Mouse (Mus musculus) heart, adult 2 months (tissue): ENCODE results near the gene Clip1. TPM values are rescaled to one million over a fixed set of nuclear protein-coding genes. Genes with fewer than 3 reads are reported as not detected.

ENCODE experiments used
- DNase-seq, 2 experiments: peaks; one replicate each; pipeline ENCODE4 v3.0.0; 2021
- H3K27ac ChIP-seq: fragments of 200-600 bp; 2 replicates; pipeline ENCODE4 v1.8.1; 2022
- H3K27me3 ChIP-seq: fragments of 200-500 bp; 2 replicates; pipeline ENCODE4 v1.6.1; 2012; ENCODE audit warnings: mild to moderate bottlenecking, low read length, inconsistent platforms, mixed read lengths; ENCODE audit not compliant: control insufficient read depth, insufficient read depth
- H3K36me3 ChIP-seq: fragments of 200-500 bp; 2 replicates; pipeline ENCODE4 v1.6.1; 2012; ENCODE audit warnings: low read length, inconsistent platforms; ENCODE audit not compliant: control insufficient read depth, insufficient read depth
- H3K4me1 ChIP-seq: fragments of 200-500 bp; 2 replicates; pipeline ENCODE4 v1.6.1; 2011; ENCODE audit warnings: low read length; ENCODE audit not compliant: control insufficient read depth, insufficient read depth
- H3K4me3 ChIP-seq: fragments of 200-600 bp; 2 replicates; pipeline ENCODE4 v1.8.1; 2022
- H3K79me2 ChIP-seq: fragments of 200-500 bp; replicated peaks from 2 replicates; pipeline ENCODE4 v1.6.1; 2012; ENCODE audit warnings: mild to moderate bottlenecking, inconsistent platforms, low read length, moderate library complexity, mixed read lengths; ENCODE audit not compliant: control insufficient read depth, insufficient read depth
- H3K9ac ChIP-seq: fragments of 200-500 bp; 2 replicates; pipeline ENCODE4 v1.6.1; 2012; ENCODE audit warnings: low read depth, mild to moderate bottlenecking, control low read depth, inconsistent platforms, low read length, mixed read lengths
- CTCF ChIP-seq: fragments of 200-600 bp; IDR thresholded peaks from 2 replicates; pipeline ENCODE4 v1.8.1; 2022; ENCODE audit warnings: antibody characterized with exemption, mild to moderate bottlenecking, moderate library complexity
- EP300 ChIP-seq: fragments of 200-500 bp; IDR thresholded peaks from 2 replicates; pipeline ENCODE4 v1.6.1; 2011; ENCODE audit warnings: low read depth, low read length, control low read depth; ENCODE audit not compliant: insufficient read depth
- POLR2A ChIP-seq: fragments of 200-500 bp; IDR thresholded peaks from 2 replicates; pipeline ENCODE4 v1.6.1; 2011; ENCODE audit warnings: mild to moderate bottlenecking, low read depth, low read length, control low read depth; ENCODE audit not compliant: insufficient read depth
- WGBS: fragments of 180-500 bp; shearing (Covaris S2); methylation state at CpG from one replicate; pipeline ENCODE4 v1.1.7; 2018; 5-methylcytosine and 5-hydroxymethylcytosine counted together
- intact Hi-C: fragments of 180-260 bp; cut with DNase I; formaldehyde crosslinking; loops from one replicate; pipeline ENCODE4 v1.15.1; 2025
- polyA plus RNA-seq: library from polyadenylated mRNA; depleted of rRNA; stranded (reverse); fragments of >200 nt; gene quantifications from 2 replicates; pipeline ENCODE4 v1.2.3, GENCODE M21; 2012; rRNA removed
- total RNA-seq, 2 experiments: library from RNA; stranded (reverse); gene quantifications; 2 replicates each; pipeline ENCODE4 v1.2.3; 2021

The Clip1 gene
- total and polyA plus RNA-seq, 3 experiments = 77.2 to 195 (median 156) TPM

- peak; percentile 60 to 63 for DNase-seq
- H3K27me3 ChIP-seq = no peaks in the 10 kb centered on the region
- H3K9ac ChIP-seq = no peak overlapping the region
- no peaks in the 10 kb centered on the region for H3K36me3 ChIP-seq
- TF ChIP-seq CTCF = no peak
- no peak for TF ChIP-seq POLR2A
- no peak for TF ChIP-seq EP300
- no peaks in the 10 kb centered on the region for H3K4me1 ChIP-seq
- no peak overlapping the region for H3K27ac ChIP-seq
- intact Hi-C loops = no loop called here
- 0 out of 2 replicates have a peak, but pooled peaks cover 2% of the 10 kb centered on the region for H3K79me2 ChIP-seq
- 66% methylated on average over 2 of the region's 2 CpGs for WGBS
- no peak overlapping the region for H3K4me3 ChIP-seq
These were observed 128.0 kb downstream of the Clip1 start for GRCm38 (mm10) chr5:123556451-123556850.

- no peak overlapping the region for H3K9ac ChIP-seq
- H3K4me1 ChIP-seq = no peaks in the 10 kb centered on the region
- TF ChIP-seq POLR2A = no peak
- TF ChIP-seq CTCF = no peak
- TF ChIP-seq EP300 = no peak
- no peak overlapping the region for H3K4me3 ChIP-seq
- no peaks in the 10 kb centered on the region for H3K36me3 ChIP-seq
- no peaks in the 10 kb centered on the region for H3K79me2 ChIP-seq
- WGBS = 81% methylated on average over 7 of the region's 7 CpGs
- H3K27me3 ChIP-seq = no peaks in the 10 kb centered on the region
- intact Hi-C loops = no loop called here
- peak in 1 of 2 experiments; percentile 15 for DNase-seq
- H3K27ac ChIP-seq = no peak overlapping the region
These were observed 128.7 kb downstream of the Clip1 start for GRCm38 (mm10) chr5:123555693-123556092.

DNA sequence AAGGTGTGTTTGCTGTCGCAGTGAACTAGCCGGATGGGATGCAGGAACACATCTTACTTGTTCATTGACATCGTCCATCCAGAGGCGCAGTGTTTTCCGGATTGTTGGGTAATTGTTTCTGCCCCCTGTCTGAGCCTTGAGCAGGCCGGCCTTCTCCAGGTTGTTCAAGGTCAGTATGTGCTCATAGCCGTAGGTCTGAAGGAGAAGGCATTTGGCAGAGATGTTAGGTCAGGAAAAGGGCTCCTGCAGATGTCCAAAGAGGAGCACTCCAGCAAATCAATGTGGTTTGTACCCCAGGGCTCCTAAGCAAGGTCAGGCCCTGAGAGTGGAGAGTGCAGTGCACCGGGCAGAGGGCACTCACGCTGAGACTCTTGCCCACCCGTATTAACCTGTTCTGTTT is 150.6 kb downstream of the Clip1 start:
- no peak overlapping the region for H3K27ac ChIP-seq
- no peak overlapping the region for H3K9ac ChIP-seq
- H3K79me2 ChIP-seq = no peaks in the 10 kb centered on the region
- no peak for TF ChIP-seq CTCF
- no peak for TF ChIP-seq POLR2A
- TF ChIP-seq EP300 = no peak
- intact Hi-C loops = no loop called here
- H3K27me3 ChIP-seq = no peaks in the 10 kb centered on the region
- H3K4me3 ChIP-seq = no peak overlapping the region
- 86% methylated on average over 10 of the region's 10 CpGs for WGBS
- no peaks in the 10 kb centered on the region for H3K36me3 ChIP-seq
- no peaks in the 10 kb centered on the region for H3K4me1 ChIP-seq
- DNase-seq = peak; percentile 1 to 12

DNA sequence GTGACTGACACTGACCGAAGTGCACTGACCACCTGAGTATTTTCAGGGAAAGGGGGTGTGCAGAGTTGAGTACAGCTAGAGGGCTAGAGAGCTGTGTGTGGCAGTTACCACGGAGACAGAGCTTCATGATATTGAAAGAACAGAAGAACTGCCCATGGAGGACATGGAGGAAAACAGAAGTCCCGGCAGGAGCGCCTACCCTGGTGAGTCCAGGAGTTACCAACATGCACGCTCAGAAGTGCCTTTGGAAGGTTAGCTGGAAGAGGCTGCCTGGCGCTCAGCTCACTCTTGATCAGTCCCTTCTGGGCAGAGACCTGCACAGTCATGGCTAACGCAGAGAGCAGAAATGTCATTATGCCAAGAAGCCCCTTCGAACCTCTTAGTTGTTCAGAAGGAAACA is 154.4 kb downstream of the Clip1 start:
- H3K36me3 ChIP-seq = no peaks in the 10 kb centered on the region
- WGBS = 88% methylated on average over 8 of the region's 8 CpGs
- H3K27me3 ChIP-seq = no peaks in the 10 kb centered on the region
- no peaks in the 10 kb centered on the region for H3K4me1 ChIP-seq
- TF ChIP-seq EP300 = no peak
- no peak for TF ChIP-seq POLR2A
- no peak for TF ChIP-seq CTCF
- H3K4me3 ChIP-seq = no peak overlapping the region
- H3K79me2 ChIP-seq = no peaks in the 10 kb centered on the region
- peak in 1 of 2 experiments; percentile 2 for DNase-seq
- intact Hi-C loops = no loop called here
- no peak overlapping the region for H3K27ac ChIP-seq
- no peak overlapping the region for H3K9ac ChIP-seq

- H3K4me1 ChIP-seq = peaks cover 2% of the 10 kb centered on the region; the same call in 1 of the 2 replicates
- DNase-seq = peak; percentile 1 to 6
- H3K4me3 ChIP-seq = no peak overlapping the region
- TF ChIP-seq POLR2A (no peak), CTCF (no peak), EP300 (no peak)
- intact Hi-C loops = no loop called here
- WGBS = 72% methylated on average over 7 of the region's 7 CpGs
- H3K9ac ChIP-seq = no peak overlapping the region
- H3K79me2 ChIP-seq = no peaks in the 10 kb centered on the region
- no peaks in the 10 kb centered on the region for H3K27me3 ChIP-seq
- H3K27ac ChIP-seq = no peak overlapping the region
- no peaks in the 10 kb centered on the region for H3K36me3 ChIP-seq
These were observed 155.8 kb downstream of the Clip1 start for GRCm38 (mm10) chr5:123528641-123529040.

Other genes with a start within 250 kb of the Clip1 start
- not detected for gene Lrrc43, start 195.3 kb downstream of the Clip1 start, total RNA-seq
- gene Lrrc43, start 195.3 kb downstream of the Clip1 start, polyA plus RNA-seq = 0.43 TPM in 1 of 2 replicates, not detected in the other
- not detected for gene Il31, start 195.1 kb downstream of the Clip1 start, total RNA-seq
- not detected in 2 replicates for gene Il31, start 195.1 kb downstream of the Clip1 start, polyA plus RNA-seq
- not detected for gene B3gnt4, start 174.2 kb downstream of the Clip1 start, total RNA-seq
- 0.45 TPM in 1 of 2 replicates, not detected in the other for gene B3gnt4, start 174.2 kb downstream of the Clip1 start, polyA plus RNA-seq
- gene Diablo, start 160.4 kb downstream of the Clip1 start, total RNA-seq = 10 to 100 TPM; 64.7 to 71.5 TPM
- 93.8 and 140 TPM in 2 replicates for gene Diablo, start 160.4 kb downstream of the Clip1 start, polyA plus RNA-seq
- under 1 TPM in 1 of 2 experiments, not detected in 1; 0.25 TPM for gene Gm49027, start 159.1 kb downstream of the Clip1 start, total RNA-seq
- 0.62 and 2.4 TPM in 2 replicates for gene Gm49027, start 159.1 kb downstream of the Clip1 start, polyA plus RNA-seq
- gene Vps33a, start 111.6 kb downstream of the Clip1 start, total RNA-seq = 10 to 100 TPM; 26.2 to 32.1 TPM
- 13.0 and 19.9 TPM in 2 replicates for gene Vps33a, start 111.6 kb downstream of the Clip1 start, polyA plus RNA-seq
- 10 to 100 TPM; 23.2 to 24.9 TPM for gene Zcchc8, start 36.5 kb upstream of the Clip1 start, total RNA-seq
- 12.6 and 16.1 TPM in 2 replicates for gene Zcchc8, start 36.5 kb upstream of the Clip1 start, polyA plus RNA-seq
- gene Rsrc2, start 64.8 kb upstream of the Clip1 start, total RNA-seq = 10 to 100 TPM; 38.3 to 39.0 TPM
- 11.8 and 17.3 TPM in 2 replicates for gene Rsrc2, start 64.8 kb upstream of the Clip1 start, polyA plus RNA-seq
- gene Kntc1, start 65.1 kb upstream of the Clip1 start, total RNA-seq = under 1 TPM; 0.05 to 0.14 TPM
- 0.12 and 0.16 TPM in 2 replicates for gene Kntc1, start 65.1 kb upstream of the Clip1 start, polyA plus RNA-seq
- gene Hcar2, start 180.9 kb upstream of the Clip1 start, total RNA-seq = under 1 TPM in 1 of 2 experiments, not detected in 1; 0.29 TPM
- gene Hcar2, start 180.9 kb upstream of the Clip1 start, polyA plus RNA-seq = 0.38 and 1.8 TPM in 2 replicates
- gene Hcar1, start 195.4 kb upstream of the Clip1 start, total RNA-seq = under 1 TPM; 0.55 to 0.57 TPM
- gene Hcar1, start 195.4 kb upstream of the Clip1 start, polyA plus RNA-seq = 2.0 and 3.0 TPM in 2 replicates
- 10 to 100 TPM; 49.6 to 58.8 TPM for gene Denr, start 222.6 kb upstream of the Clip1 start, total RNA-seq
- 20.6 and 35.1 TPM in 2 replicates for gene Denr, start 222.6 kb upstream of the Clip1 start, polyA plus RNA-seq
- gene Gm43518, start 242.8 kb upstream of the Clip1 start, total RNA-seq = under 1 TPM in 1 of 2 experiments, not detected in 1; 0.47 TPM
- 1.1 TPM in 1 of 2 replicates, not detected in the other for gene Gm43518, start 242.8 kb upstream of the Clip1 start, polyA plus RNA-seq
- gene Ccdc62, start 246.1 kb upstream of the Clip1 start, total RNA-seq = 1 to 10 TPM; 1.9 to 2.5 TPM
- gene Ccdc62, start 246.1 kb upstream of the Clip1 start, polyA plus RNA-seq = 2.0 and 3.7 TPM in 2 replicates